Mouse (Mus musculus) heart, embryonic 11.5 days (tissue): ENCODE results near the gene Slc25a5. TPM values are rescaled to one million over a fixed set of nuclear protein-coding genes. Genes with fewer than 3 reads are reported as not detected.

Experiments
- ATAC-seq: fragments of 200-750 bp; cut with Nextera tagmentation; replicated peaks from 2 replicates; pipeline ENCODE4 v1.8.0; 2017; ENCODE audit warnings: moderate library complexity; ENCODE audit not compliant: insufficient number of reproducible peaks, low FRiP score, low TSS enrichment
- H3K27ac ChIP-seq: fragments of 300-500 bp; sonication (generic); 2 replicates; pipeline ENCODE4 v1.5.1; 2014; ENCODE audit warnings: mild to moderate bottlenecking, low read depth, low read length
- H3K27me3 ChIP-seq: fragments of 300-500 bp; sonication (generic); 2 replicates; pipeline ENCODE4 v1.6.1; 2014; ENCODE audit warnings: mild to moderate bottlenecking, low read length, mixed read lengths; ENCODE audit not compliant: control insufficient read depth, insufficient read depth
- H3K36me3 ChIP-seq: fragments of 300-500 bp; sonication (generic); 2 replicates; pipeline ENCODE4 v1.6.1; 2014; ENCODE audit warnings: mild to moderate bottlenecking, low read length, moderate library complexity, mixed read lengths; ENCODE audit not compliant: control insufficient read depth, insufficient read depth
- H3K4me1 ChIP-seq: fragments of 300-500 bp; sonication (generic); 2 replicates; pipeline ENCODE4 v1.6.1; 2014; ENCODE audit warnings: low read length; ENCODE audit not compliant: control insufficient read depth, insufficient read depth
- H3K4me2 ChIP-seq: fragments of 300-500 bp; sonication (generic); 2 replicates; pipeline ENCODE4 v1.6.1; 2014; ENCODE audit warnings: mild to moderate bottlenecking, moderate library complexity
- H3K4me3 ChIP-seq: fragments of 300-500 bp; sonication (generic); 2 replicates; pipeline ENCODE4 v1.5.1; 2014; ENCODE audit warnings: low read depth, low read length
- H3K9ac ChIP-seq: fragments of 300-500 bp; sonication (generic); 2 replicates; pipeline ENCODE4 v1.6.1; 2014; ENCODE audit warnings: mild to moderate bottlenecking, low read depth, low read length, moderate library complexity
- H3K9me3 ChIP-seq: fragments of 300-500 bp; sonication (generic); replicated peaks from 2 replicates; pipeline ENCODE4 v1.6.1; 2016; ENCODE audit warnings: low read length; ENCODE audit not compliant: control insufficient read depth
- WGBS: fragments of 180-500 bp; shearing (Covaris S2); extraction: QIAGEN DNeasy Blood & Tissue Kit; methylation state at CpG from one replicate; pipeline ENCODE4 v1.1.7; 2014; ENCODE audit not compliant: insufficient replicate concordance; 5-methylcytosine and 5-hydroxymethylcytosine counted together
- polyA plus RNA-seq: library from polyadenylated mRNA; unstranded; fragments of >200 nt; fragmentation: Nextera tagmentation; extraction: Ambion mirVana; gene quantifications from 2 replicates; pipeline ENCODE4 v1.2.1, GENCODE M21; 2014

Gene Slc25a5
- polyA plus RNA-seq = 1,149 and 1,243 TPM in 2 replicates

DNA sequence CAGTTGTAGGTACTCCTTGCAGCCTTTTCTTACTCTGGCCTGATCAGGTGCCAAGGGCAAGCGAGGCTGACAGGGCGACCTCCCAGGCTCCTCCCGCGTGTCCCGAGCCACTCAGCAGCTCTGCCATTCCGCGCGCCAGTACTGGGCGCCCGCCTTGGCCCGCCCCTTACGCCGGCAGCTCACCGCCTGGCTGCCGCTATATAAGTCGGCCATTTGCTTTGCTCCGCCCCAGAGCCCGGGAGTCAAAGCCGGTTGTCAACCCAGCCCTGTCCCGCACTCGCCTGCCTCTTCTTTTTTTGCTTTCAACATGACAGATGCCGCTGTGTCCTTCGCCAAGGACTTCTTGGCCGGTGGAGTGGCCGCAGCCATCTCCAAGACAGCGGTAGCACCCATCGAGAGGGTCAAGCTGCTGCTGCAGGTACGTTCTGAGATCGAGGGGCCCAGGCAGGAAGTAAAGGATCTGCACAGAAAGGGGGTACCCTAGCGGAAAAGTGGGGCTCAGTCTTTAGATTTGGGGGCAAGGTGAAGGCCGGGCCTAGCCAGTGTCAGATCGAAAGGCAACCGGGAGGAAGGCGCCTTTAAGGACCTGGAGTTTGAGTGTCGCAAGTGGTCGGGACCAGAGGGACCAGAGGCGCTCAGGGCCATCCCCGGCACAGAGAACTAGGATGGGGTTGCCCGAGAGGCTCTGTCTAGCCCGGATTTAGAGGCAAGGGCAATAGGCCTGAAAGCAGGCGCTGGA lies at the start of gene Slc25a5:
Gene Slc25a5 (plus strand): TSS at position 228 of the 739 bp plus-strand sequence.
- H3K9ac ChIP-seq = peak within 1 kb of the TSS; percentile 87
- no peaks in the 10 kb centered on the region for H3K27me3 ChIP-seq
- no peaks in the 10 kb centered on the region for H3K36me3 ChIP-seq
- peak within 1 kb of the TSS; percentile 95 for H3K27ac ChIP-seq
- ATAC-seq = peak; percentile 94
- WGBS = 16% methylated on average over 41 of the region's 41 CpGs
- no peaks in the 10 kb centered on the region for H3K9me3 ChIP-seq
- peak within 1 kb of the TSS; percentile 63 for H3K4me3 ChIP-seq
- peak within 1 kb of the TSS; percentile 50 for H3K4me2 ChIP-seq
- no peaks in the 10 kb centered on the region for H3K4me1 ChIP-seq

DNA sequence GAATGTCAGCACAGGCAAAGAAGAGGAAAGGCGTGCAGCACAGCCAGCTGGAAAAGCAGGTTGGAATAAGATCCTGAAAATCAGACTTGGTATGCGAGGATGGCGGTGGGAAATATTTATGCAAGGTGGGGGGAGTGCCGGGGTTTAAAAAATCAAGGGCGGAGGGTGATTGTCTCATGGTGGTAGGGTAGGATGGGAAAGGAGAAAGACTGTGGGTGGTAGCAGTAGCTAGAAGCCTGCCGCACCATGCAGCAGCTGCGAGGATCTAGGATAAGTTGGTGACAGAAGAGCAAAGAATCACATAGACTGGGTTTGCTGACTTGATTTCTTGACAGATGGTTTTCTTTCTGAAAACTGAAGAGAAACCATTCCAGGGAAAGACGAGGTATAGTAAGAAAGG lies 48.7 kb upstream of the Slc25a5 start:
- Histone ChIP-seq H3K4me2 (no peak overlapping the region), H3K4me1 (no peaks in the 10 kb centered on the region), H3K9ac (no peak overlapping the region), H3K9me3 (no peaks in the 10 kb centered on the region), H3K4me3 (no peak overlapping the region), H3K27me3 (no peaks in the 10 kb centered on the region), H3K27ac (no peak overlapping the region), H3K36me3 (no peaks in the 10 kb centered on the region)
- 81% methylated on average over 8 of the region's 8 CpGs for WGBS
- ATAC-seq = no peak

DNA sequence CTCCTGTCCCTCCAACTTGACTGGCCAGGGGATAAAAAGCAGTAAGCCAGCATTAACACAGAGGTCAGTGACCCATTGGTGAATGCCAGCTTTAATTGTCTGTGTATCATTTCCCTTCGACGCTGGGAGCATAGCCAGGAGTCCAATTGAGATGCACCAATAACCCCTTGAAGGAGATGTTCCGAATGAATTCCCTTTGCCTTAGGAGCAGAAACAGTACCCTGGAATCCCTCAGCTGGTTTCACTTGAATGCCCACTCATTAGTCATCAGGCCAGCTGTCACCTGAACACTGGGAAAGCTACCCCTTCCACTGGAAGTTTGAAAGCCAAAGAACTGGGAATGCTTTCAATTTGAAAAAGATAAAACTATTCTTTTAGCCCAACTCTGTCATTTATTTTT lies 46.9 kb upstream of the Slc25a5 start:
- ATAC-seq = no peak
- Histone ChIP-seq H3K4me3 (no peak overlapping the region), H3K4me1 (no peaks in the 10 kb centered on the region), H3K4me2 (no peak overlapping the region), H3K9me3 (no peaks in the 10 kb centered on the region), H3K36me3 (no peaks in the 10 kb centered on the region), H3K27ac (no peak overlapping the region), H3K27me3 (no peaks in the 10 kb centered on the region), H3K9ac (no peak overlapping the region)
- WGBS = 74% methylated on average over 3 of the region's 3 CpGs

DNA sequence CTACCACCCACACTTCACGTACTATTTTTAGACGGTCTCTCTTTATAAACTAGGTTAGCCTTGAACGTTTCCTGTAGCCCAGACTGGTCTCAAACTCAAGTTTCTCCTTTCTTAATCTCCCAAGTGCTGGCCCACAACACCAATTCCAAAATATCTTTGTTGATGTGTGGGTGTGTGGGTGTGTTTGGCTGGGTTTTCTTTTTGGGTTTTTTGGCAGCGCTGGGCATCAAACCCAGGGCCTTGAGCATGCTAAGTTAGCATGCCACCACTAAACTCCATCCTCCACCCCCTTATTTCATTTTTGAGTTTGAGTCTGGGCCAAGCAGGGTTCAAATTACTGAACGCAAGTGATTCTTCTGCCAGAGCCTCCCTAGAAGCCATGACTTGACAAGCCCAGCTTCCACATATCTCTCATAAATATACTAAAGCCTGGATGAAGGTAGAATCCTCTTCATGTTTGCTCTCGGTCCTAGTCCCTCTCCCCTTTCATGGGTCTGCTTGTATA lies 46.1 kb upstream of the Slc25a5 start:
- 68% methylated on average over 6 of the region's 6 CpGs for WGBS
- Histone ChIP-seq H3K4me3 (no peak overlapping the region), H3K27me3 (no peaks in the 10 kb centered on the region), H3K9me3 (no peaks in the 10 kb centered on the region), H3K36me3 (no peaks in the 10 kb centered on the region), H3K9ac (no peak overlapping the region), H3K4me1 (no peaks in the 10 kb centered on the region), H3K4me2 (no peak overlapping the region), H3K27ac (no peak overlapping the region)
- ATAC-seq = no peak

DNA sequence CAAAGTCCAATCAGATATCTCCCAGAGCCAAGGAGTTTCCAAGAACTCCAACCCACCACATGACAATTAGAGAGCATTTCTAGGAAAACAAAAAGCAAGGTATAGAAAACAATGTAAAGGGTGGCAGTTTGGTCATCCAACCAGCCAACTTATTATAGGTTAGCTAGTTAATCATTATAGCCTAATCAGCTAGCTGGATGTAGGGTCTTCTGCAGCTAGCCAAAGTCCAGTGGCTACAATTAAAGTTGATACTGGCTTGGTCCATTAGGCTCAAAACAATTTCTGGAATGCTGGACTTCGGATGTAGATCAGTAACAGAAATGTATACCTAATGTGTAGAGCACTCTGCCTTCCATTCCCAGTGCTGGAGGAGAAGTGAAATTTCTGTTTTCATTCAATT lies 44.9 kb upstream of the Slc25a5 start:
- Histone ChIP-seq H3K27me3 (no peaks in the 10 kb centered on the region), H3K9ac (no peak overlapping the region), H3K4me1 (no peaks in the 10 kb centered on the region), H3K9me3 (no peaks in the 10 kb centered on the region), H3K36me3 (no peaks in the 10 kb centered on the region), H3K4me2 (no peak overlapping the region), H3K4me3 (no peak overlapping the region), H3K27ac (no peak overlapping the region)
- no peak for ATAC-seq
- WGBS = 63% methylated on average over 1 of the region's 1 CpGs

DNA sequence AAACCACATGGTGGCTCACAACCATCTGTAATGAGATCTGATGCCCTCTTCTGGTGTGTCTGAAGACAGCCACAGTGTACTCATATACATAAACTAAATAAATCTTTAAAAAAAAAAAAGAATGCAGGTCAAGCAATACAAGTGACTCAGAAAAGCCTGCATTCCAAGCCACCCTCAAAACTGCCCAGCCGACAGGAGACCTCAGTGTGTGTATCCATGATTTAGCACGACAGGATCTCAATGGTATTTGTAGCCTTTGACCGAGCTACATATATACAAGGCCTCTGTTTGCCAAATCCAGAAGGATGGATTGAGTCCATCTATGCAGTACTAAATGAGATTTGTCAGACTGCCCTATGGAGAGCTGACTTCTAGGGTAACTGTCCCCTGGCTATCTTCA lies 42.9 kb upstream of the Slc25a5 start:
- H3K9me3 ChIP-seq = no peaks in the 10 kb centered on the region
- no peak overlapping the region for H3K4me2 ChIP-seq
- H3K27me3 ChIP-seq = no peaks in the 10 kb centered on the region
- no peak overlapping the region for H3K27ac ChIP-seq
- no peaks in the 10 kb centered on the region for H3K4me1 ChIP-seq
- no peak overlapping the region for H3K9ac ChIP-seq
- H3K36me3 ChIP-seq = no peaks in the 10 kb centered on the region
- ATAC-seq = no peak
- 84% methylated on average over 3 of the region's 3 CpGs for WGBS
- H3K4me3 ChIP-seq = no peak overlapping the region

DNA sequence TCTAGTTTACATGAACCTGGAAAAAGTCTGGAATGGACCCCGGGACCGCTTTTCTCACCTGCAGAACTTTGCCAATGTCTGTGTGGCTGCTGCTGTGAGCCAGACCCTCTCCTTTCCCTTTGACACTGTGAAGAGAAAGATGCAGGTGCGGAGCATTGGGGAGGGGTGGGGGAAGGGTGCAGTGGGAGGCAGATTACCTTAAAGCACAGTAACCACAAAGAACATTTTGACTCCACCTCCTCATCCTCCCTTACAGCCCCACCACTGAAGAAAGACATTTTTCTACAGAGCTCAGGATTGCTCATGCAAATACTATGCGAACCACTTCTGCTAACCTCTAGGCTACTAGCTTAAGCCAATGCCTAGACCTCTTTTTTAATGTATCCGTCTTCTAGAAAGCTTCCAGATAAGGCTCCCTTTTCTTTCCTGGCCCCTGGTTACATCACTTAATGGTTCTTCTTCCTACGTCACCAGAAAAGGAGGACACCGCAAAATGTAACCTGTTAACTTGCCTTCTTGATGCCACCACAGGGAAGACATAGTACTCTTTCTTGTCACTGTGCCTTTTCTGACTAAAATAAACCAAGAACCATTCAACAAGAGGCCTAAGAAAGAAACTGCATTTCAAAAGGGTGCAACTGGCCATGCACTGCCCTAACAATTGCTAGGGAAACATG lies 37.5 kb upstream of the Slc25a5 start:
- Histone ChIP-seq H3K36me3 (no peaks in the 10 kb centered on the region), H3K4me3 (no peak overlapping the region), H3K4me2 (no peak overlapping the region), H3K27ac (no peak overlapping the region), H3K4me1 (no peaks in the 10 kb centered on the region), H3K9ac (no peak overlapping the region), H3K9me3 (no peaks in the 10 kb centered on the region), H3K27me3 (no peaks in the 10 kb centered on the region)
- 62% methylated on average over 7 of the region's 7 CpGs for WGBS
- no peak for ATAC-seq

DNA sequence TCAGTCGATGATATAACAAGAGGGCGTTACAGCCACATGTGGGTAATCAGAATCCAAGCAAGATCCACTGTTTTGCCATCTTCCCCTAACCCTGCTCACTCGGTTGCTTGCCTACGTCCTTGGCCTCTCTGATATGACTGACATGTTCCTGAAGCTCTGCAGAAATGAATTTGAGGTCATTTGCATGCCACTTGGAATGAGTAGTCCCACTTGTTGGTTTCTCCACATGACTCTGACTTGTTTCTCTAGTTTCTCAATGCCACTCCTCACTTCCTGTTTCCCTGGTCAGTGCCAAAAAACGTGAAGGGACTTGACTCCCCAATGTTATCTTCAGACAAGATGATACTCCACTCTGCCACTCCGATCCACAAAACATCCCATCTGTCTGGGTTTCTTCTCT lies 36.9 kb upstream of the Slc25a5 start:
- no peaks in the 10 kb centered on the region for H3K36me3 ChIP-seq

More for the DNA sequence above, 36.9 kb upstream of the Slc25a5 start:
- WGBS = 54% methylated on average over 6 of the region's 6 CpGs
- H3K4me3 ChIP-seq = no peak overlapping the region
- H3K4me1 ChIP-seq = no peaks in the 10 kb centered on the region
- no peak for ATAC-seq
- H3K9me3 ChIP-seq = no peaks in the 10 kb centered on the region
- no peak overlapping the region for H3K9ac ChIP-seq
- H3K27ac ChIP-seq = no peak overlapping the region
- no peak overlapping the region for H3K4me2 ChIP-seq
- H3K27me3 ChIP-seq = no peaks in the 10 kb centered on the region
